Mouse (Mus musculus) G1E (cell line): ENCODE measurements around the gene Zfp566.

Experiments used
- CTCF ChIP-seq: IDR thresholded peaks from 2 replicates; pipeline ENCODE4 v1.5.1; 2012; ENCODE audit warnings: low read depth, low read length, inconsistent platforms, mixed read lengths
- GATA1 ChIP-seq: IDR thresholded peaks from 2 replicates; pipeline ENCODE4 v1.6.1; 2012; ENCODE audit warnings: borderline replicate concordance, low read length, inconsistent platforms, mixed read lengths
- POLR2AphosphoS5 ChIP-seq: IDR thresholded peaks from 2 replicates; pipeline ENCODE4 v1.6.1; 2012; ENCODE audit warnings: low read depth, low read length, inconsistent platforms; ENCODE audit not compliant: insufficient replicate concordance
- TAL1 ChIP-seq: conservative IDR thresholded peaks from 2 replicates; pipeline ENCODE4 v1.6.1; 2012; ENCODE audit warnings: low read depth, low read length, inconsistent platforms, mixed read lengths

DNA sequence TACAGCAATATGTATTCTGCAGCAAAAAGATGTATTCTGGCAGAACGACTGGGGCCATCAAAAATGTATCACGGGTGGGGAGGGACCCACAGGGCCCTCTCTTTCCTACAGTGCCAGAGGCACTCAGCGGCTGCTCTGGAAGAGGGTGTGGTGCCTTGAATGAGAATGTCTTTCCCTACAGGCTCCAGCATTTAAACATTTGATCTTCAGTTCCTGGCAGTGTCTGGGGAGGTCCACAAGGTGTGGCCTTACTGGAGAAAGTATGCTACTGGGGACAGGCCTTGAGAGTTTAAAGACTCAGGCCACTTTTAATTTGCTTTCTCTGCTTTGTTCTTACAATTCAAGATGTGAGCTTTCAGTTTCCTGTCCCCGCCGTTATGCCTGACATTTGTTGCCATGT is 25.7 kb upstream of the Zfp566 start:
- no peak for TF ChIP-seq CTCF
- TF ChIP-seq TAL1: no peak
- no peak for TF ChIP-seq GATA1
- TF ChIP-seq POLR2AphosphoS5: no peak
